In the genomic region with DNA sequence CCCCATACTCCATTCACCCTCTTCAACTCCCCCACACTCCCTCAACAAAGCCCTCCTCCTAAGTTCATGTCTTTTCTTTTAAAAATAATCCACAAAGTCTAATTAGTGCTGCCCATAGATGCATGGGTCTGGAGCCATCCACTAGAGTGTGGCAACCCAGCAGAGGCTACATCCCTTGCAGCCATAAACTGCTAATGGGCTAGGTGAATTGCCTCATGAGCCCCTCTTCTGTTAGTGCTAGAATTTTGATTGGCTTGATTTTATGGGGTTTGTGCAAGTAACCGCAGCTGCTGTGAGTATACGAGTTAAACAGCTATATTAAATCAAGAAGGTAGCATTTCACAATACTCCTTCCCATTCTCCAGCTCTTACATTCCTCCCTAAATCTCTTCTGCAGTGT, we compare ENCODE assay signal across 28 mouse cellular contexts. TPM values are rescaled to one million over a fixed set of nuclear protein-coding genes. Genes with fewer than 3 reads are reported as not detected.
DNase-seq lines count a peak whose midpoint lies in the region; ATAC-seq lines count a peak whose summit lies in the region.
"Had no signal": no experiment of that assay in that cellular context is flagged by ENCODE, and none has a peak within 500 bp of the region (broad histone marks: within the 10 kb centered on the region; RNA-seq: fewer than 3 reads in every experiment).

No protein-coding gene starts in this region.

- WGBS in limb, embryonic 11.5 days = 32% methylated on average over 2 of the region's 2 CpGs
- 6% methylated on average over 2 of the region's 2 CpGs for WGBS in limb, embryonic 13.5 days

- no peaks in the 10 kb centered on the region for H3K36me3 ChIP-seq in limb, embryonic 11.5 days (ENCODE audit: control insufficient read depth, insufficient read depth, low read length)
- no peaks in the 10 kb centered on the region for H3K36me3 ChIP-seq in limb, embryonic 13.5 days
- H3K36me3 ChIP-seq: embryonic facial prominence, embryonic 13.5 days; embryonic facial prominence, embryonic 15.5 days; forebrain, embryonic 10.5 days; forebrain, embryonic 12.5 days had no signal

- H3K4me3 ChIP-seq in limb, embryonic 11.5 days (ENCODE audit: low read depth, low read length) = no peak overlapping the region
- no peak overlapping the region for H3K4me3 ChIP-seq in limb, embryonic 13.5 days
- H3K4me3 ChIP-seq: embryonic facial prominence, embryonic 13.5 days; embryonic facial prominence, embryonic 15.5 days; erythroblast, embryonic 14.5 days; forebrain, embryonic 10.5 days; forebrain, embryonic 12.5 days had no signal

- no peak overlapping the region for H3K27ac ChIP-seq in limb, embryonic 11.5 days (replicated peaks; ENCODE audit: low read depth, low read length)
- H3K27ac ChIP-seq in limb, embryonic 13.5 days = no peak overlapping the region; the same call in 1 of the 2 replicates
- H3K27ac ChIP-seq: embryonic facial prominence, embryonic 13.5 days; embryonic facial prominence, embryonic 15.5 days; forebrain, embryonic 10.5 days; forebrain, embryonic 12.5 days had no signal

- peak; percentile 30; the same call in 1 of the 2 replicates for ATAC-seq in granulocyte monocyte progenitor cell, adult 5-6 weeks (replicated peaks; ENCODE audit: poor library complexity, severe bottlenecking)
- ATAC-seq in limb, embryonic 11.5 days (ENCODE audit: insufficient number of reproducible peaks, low FRiP score, low TSS enrichment, low read depth) = peak; percentile 51; the same call in 1 of the 2 replicates
- ATAC-seq in limb, embryonic 13.5 days (ENCODE audit: low FRiP score, low read depth) = peak; percentile 36; the same call in 1 of the 2 replicates
- ATAC-seq: activated CD4-positive, CD25-positive, alpha-beta regulatory T cell, adult 4 months; forebrain, embryonic 14.5 days; forebrain, embryonic 16.5 days; Patski had no signal

- no peaks in the 10 kb centered on the region for H3K9me3 ChIP-seq in limb, embryonic 11.5 days (ENCODE audit: control insufficient read depth, low read length)
- no peaks in the 10 kb centered on the region for H3K9me3 ChIP-seq in limb, embryonic 13.5 days
- H3K9me3 ChIP-seq: embryonic facial prominence, embryonic 13.5 days; embryonic facial prominence, embryonic 15.5 days; forebrain, embryonic 10.5 days; forebrain, embryonic 12.5 days had no signal

- peak; percentile 51 for DNase-seq in forelimb bud, embryonic 11.5 days (ENCODE audit: low read depth, low spot score)
- DNase-seq in limb, embryonic 11.5 days (ENCODE audit: low spot score) = peak; percentile 30
- no peak for DNase-seq in urinary bladder, postnatal 4 days (ENCODE audit: low spot score in 2 of 2)
- no peak for DNase-seq in embryo, embryonic 10.5 days (ENCODE audit: low spot score)
- no peak for DNase-seq in frontal cortex, adult 2 months (ENCODE audit: extremely low spot score in 1 of 2, low spot score in 1 of 2)
- DNase-seq in ovary, postnatal 36 days (ENCODE audit: low spot score) = no peak
- DNase-seq: adrenal gland, adult 8-10 months; adrenal gland, postnatal 14 days; adrenal gland, postnatal 36 days; embryo, embryonic 11 days had no signal

- H3K4me1 ChIP-seq in limb, embryonic 11.5 days (ENCODE audit: control insufficient read depth, insufficient read depth, low read length) = peaks cover 9% of the 10 kb centered on the region; the same call in 1 of the 2 replicates
- H3K4me1 ChIP-seq in limb, embryonic 13.5 days = peaks cover 18% of the 10 kb centered on the region
- H3K4me1 ChIP-seq: embryonic facial prominence, embryonic 15.5 days; forebrain, embryonic 10.5 days; forebrain, embryonic 12.5 days had no signal

- no peak overlapping the region for H3K4me2 ChIP-seq in limb, embryonic 11.5 days (ENCODE audit: low read depth, severe bottlenecking)
- no peak overlapping the region for H3K4me2 ChIP-seq in limb, embryonic 13.5 days (replicated peaks)
- H3K4me2 ChIP-seq: embryonic facial prominence, embryonic 13.5 days; embryonic facial prominence, embryonic 15.5 days; forebrain, embryonic 12.5 days had no signal

- H3K9ac ChIP-seq in limb, embryonic 11.5 days (ENCODE audit: low read length) = no peak overlapping the region
- H3K9ac ChIP-seq in limb, embryonic 13.5 days = no peak overlapping the region
- H3K9ac ChIP-seq: embryonic facial prominence, embryonic 13.5 days; embryonic facial prominence, embryonic 15.5 days; forebrain, embryonic 12.5 days had no signal

- H3K27me3 ChIP-seq in limb, embryonic 11.5 days (ENCODE audit: control insufficient read depth, insufficient read depth, low read length) = no peaks in the 10 kb centered on the region
- no peaks in the 10 kb centered on the region for H3K27me3 ChIP-seq in limb, embryonic 13.5 days
- H3K27me3 ChIP-seq: embryonic facial prominence, embryonic 13.5 days; embryonic facial prominence, embryonic 15.5 days; forebrain, embryonic 12.5 days; Patski had no signal

RNA-seq across cellular contexts. Expression of a gene that starts 8.8 kb away (rescaled TPM):
- total RNA-seq in granulocyte monocyte progenitor cell, adult 5-6 weeks (2014; fragmentation: Nextera tagmentation) = 16.9 and 28.6 TPM in 2 replicates
- total RNA-seq in granulocyte monocyte progenitor cell, adult 5-6 weeks (2017) = 28.8 and 32.2 TPM in 2 replicates
- 12.1 and 13.6 TPM in 2 replicates for polyA plus RNA-seq in limb, embryonic 11.5 days (2014; fragmentation: Nextera tagmentation; extraction: Ambion mirVana)
- polyA plus RNA-seq in limb, embryonic 13.5 days (2015; fragmentation: Nextera tagmentation; extraction: Ambion mirVana) = 10.3 and 11.6 TPM in 2 replicates
- polyA plus RNA-seq in frontal cortex, adult 2 months (2012; rRNA removed) = 15.4 and 19.0 TPM in 2 replicates

RNA-seq across cellular contexts. Expression of a gene that starts 58.8 kb away (rescaled TPM):
- not detected in 2 replicates for total RNA-seq in granulocyte monocyte progenitor cell, adult 5-6 weeks (2014; fragmentation: Nextera tagmentation)
- not detected in 2 replicates for total RNA-seq in granulocyte monocyte progenitor cell, adult 5-6 weeks (2017)
- polyA plus RNA-seq in limb, embryonic 11.5 days (2014; fragmentation: Nextera tagmentation; extraction: Ambion mirVana) = not detected in 2 replicates
- polyA plus RNA-seq in limb, embryonic 13.5 days (2015; fragmentation: Nextera tagmentation; extraction: Ambion mirVana) = not detected in 2 replicates
- not detected in 2 replicates for polyA plus RNA-seq in frontal cortex, adult 2 months (2012; rRNA removed)
- total RNA-seq: adrenal gland, adult 18-20 months; adrenal gland, adult 8-10 months; adrenal gland, postnatal 14 days; adrenal gland, postnatal 36 days; ES-E14; MEL had no signal
- polyA plus RNA-seq: activated CD4-positive, CD25-positive, alpha-beta regulatory T cell, adult 4 months; C2C12; cerebellum, adult 2 months; cortical plate, adult 2 months; embryonic facial prominence, embryonic 11.5 days; embryonic facial prominence, embryonic 13.5 days; embryonic facial prominence, embryonic 15.5 days; erythroblast, embryonic 14.5 days; forebrain, embryonic 10.5 days; forebrain, embryonic 12.5 days; forebrain, embryonic 14.5 days; forebrain, embryonic 16.5 days; Patski had no signal

Comparison
In these comparisons a context has a peak if more than half of its experiments do, and no peak if none do; other contexts are left out.
1. DNase-seq: peak in forelimb bud, embryonic 11.5 days (single experiment) and limb, embryonic 11.5 days (single experiment); none in urinary bladder, postnatal 4 days (0 of 2), embryo, embryonic 10.5 days (single experiment), frontal cortex, adult 2 months (0 of 2) and ovary, postnatal 36 days (single experiment).
2. Peak in every context shown above with its lines, with median percentiles within 50 percentile points of each other: ATAC-seq.